Mouse (Mus musculus) limb, embryonic 14.5 days (tissue): ENCODE measurements at regions not wholly inside any gene's neighbourhood (a gene's known extent, or its start where the extent isn't known, plus 50 kb on each side); places are given as distances from the start of the nearest gene placed in this dataset.
A peak's percentile ranks its signal among the peaks of the same experiment; 100 is the strongest.
"Not testable (repeated sequence)": the region's sequence is repeated elsewhere in the genome, so short reads cannot be mapped to it uniquely, and the experiment has no call there.

ENCODE experiments used
- ATAC-seq: fragments of 200-750 bp; cut with Nextera tagmentation; 2 replicates; pipeline ENCODE4 v1.8.0; 2017; ENCODE audit warnings: low read depth, moderate number of reproducible peaks, moderate TSS enrichment; ENCODE audit not compliant: low FRiP score
- DNase-seq: peaks from one replicate; pipeline ENCODE4 v3.0.0-alpha.2; 2015; ENCODE audit warnings: low spot score
- H3K27ac ChIP-seq: fragments of 300-500 bp; sonication (generic); replicated peaks from 2 replicates; pipeline ENCODE4 v1.5.1; 2014; ENCODE audit warnings: low read depth, mild to moderate bottlenecking, low read length, moderate library complexity, mixed read lengths
- H3K27me3 ChIP-seq: fragments of 300-500 bp; sonication (generic); 2 replicates; pipeline ENCODE4 v1.6.1; 2014; ENCODE audit warnings: low read length, mixed read lengths; ENCODE audit not compliant: control insufficient read depth, insufficient read depth
- H3K36me3 ChIP-seq: fragments of 300-500 bp; sonication (generic); 2 replicates; pipeline ENCODE4 v1.6.1; 2014; ENCODE audit warnings: mild to moderate bottlenecking, low read length, moderate library complexity, mixed read lengths; ENCODE audit not compliant: control insufficient read depth, insufficient read depth
- H3K4me1 ChIP-seq: fragments of 300-500 bp; sonication (generic); 2 replicates; pipeline ENCODE4 v1.6.1; 2014; ENCODE audit warnings: antibody characterized with exemption, low read length, mixed read lengths; ENCODE audit not compliant: control insufficient read depth, insufficient read depth
- H3K4me2 ChIP-seq: fragments of 300-500 bp; sonication (generic); replicated peaks from 2 replicates; pipeline ENCODE4 v1.6.1; 2014; ENCODE audit warnings: low read depth, mild to moderate bottlenecking, low read length, moderate library complexity; ENCODE audit not compliant: severe bottlenecking
- H3K4me3 ChIP-seq: fragments of 300-500 bp; sonication (generic); replicated peaks from 2 replicates; pipeline ENCODE4 v1.5.1; 2014; ENCODE audit warnings: low read length
- H3K9ac ChIP-seq: fragments of 300-500 bp; sonication (generic); 2 replicates; pipeline ENCODE4 v1.6.1; 2014; ENCODE audit warnings: mild to moderate bottlenecking, low read depth, low read length, moderate library complexity; ENCODE audit not compliant: severe bottlenecking
- H3K9me3 ChIP-seq: fragments of 300-500 bp; sonication (generic); 2 replicates; pipeline ENCODE4 v1.6.1; 2016; ENCODE audit warnings: low read length; ENCODE audit not compliant: control insufficient read depth
- POLR2A ChIP-seq: fragments of 200-500 bp; IDR thresholded peaks from 2 replicates; pipeline ENCODE4 v1.8.0; 2012; ENCODE audit warnings: inconsistent platforms, mild to moderate bottlenecking, moderate library complexity, borderline replicate concordance; ENCODE audit not compliant: insufficient read depth, insufficient read length; ENCODE audit errors: extremely low read depth
- WGBS: fragments of 180-500 bp; shearing (Covaris S2); extraction: QIAGEN DNeasy Blood & Tissue Kit; methylation state at CpG from one replicate; pipeline ENCODE4 v1.1.7; 2014; 5-methylcytosine and 5-hydroxymethylcytosine counted together

- Histone ChIP-seq H3K9ac (no peak overlapping the region), H3K4me3 (no peak overlapping the region), H3K9me3 (no peaks in the 10 kb centered on the region), H3K4me2 (no peak overlapping the region), H3K4me1 (0 out of 2 replicates have a peak, but pooled peaks cover 5% of the 10 kb centered on the region), H3K27me3 (no peaks in the 10 kb centered on the region), H3K27ac (no peak overlapping the region), H3K36me3 (no peaks in the 10 kb centered on the region)
- TF ChIP-seq POLR2A = no peak
- 41% methylated on average over 8 of the region's 8 CpGs for WGBS
- DNase-seq = no peak
- ATAC-seq = peak; percentile 26; the same call in 1 of the 2 replicates
Measured at GRCm38 (mm10) chr16:12807351-12807871, 302.1 kb upstream of the Ercc4 start.

GRCm38 (mm10) chr16:12811088-12811487 lies 298.4 kb upstream of the Ercc4 start:
- Histone ChIP-seq H3K4me2 (no peak overlapping the region), H3K9ac (no peak overlapping the region), H3K4me3 (no peak overlapping the region), H3K9me3 (no peaks in the 10 kb centered on the region), H3K27me3 (no peaks in the 10 kb centered on the region), H3K4me1 (0 out of 2 replicates have a peak, but pooled peaks cover 5% of the 10 kb centered on the region), H3K27ac (no peak overlapping the region), H3K36me3 (no peaks in the 10 kb centered on the region)
- no peak for DNase-seq
- TF ChIP-seq POLR2A = no peak
- no peak for ATAC-seq
- 29% methylated on average over 2 of the region's 2 CpGs for WGBS

DNA sequence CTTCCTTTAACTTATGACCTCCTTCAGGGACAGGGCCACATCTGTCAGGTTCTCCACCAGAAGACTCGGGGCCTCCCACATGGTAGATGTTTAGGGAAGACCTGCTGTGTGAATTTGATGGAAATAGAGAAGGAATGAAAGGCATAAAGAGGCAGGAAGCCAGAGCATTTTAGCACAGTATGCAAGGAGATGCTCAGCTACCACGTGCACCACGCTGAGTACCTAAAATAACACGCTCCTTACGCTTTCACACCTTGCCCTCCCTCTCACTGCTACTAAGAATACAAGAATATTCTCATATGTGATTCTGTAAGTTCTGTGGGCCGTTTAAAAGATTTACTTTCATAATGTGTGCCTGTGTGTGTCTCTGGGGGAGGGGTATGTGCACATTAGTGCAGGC lies 284.8 kb upstream of the Ercc4 start:
- 70% methylated on average over 6 of the region's 6 CpGs for WGBS
- H3K9ac ChIP-seq = no peak overlapping the region
- H3K27me3 ChIP-seq = no peaks in the 10 kb centered on the region
- H3K36me3 ChIP-seq = no peaks in the 10 kb centered on the region
- no peaks in the 10 kb centered on the region for H3K9me3 ChIP-seq
- no peak overlapping the region for H3K4me3 ChIP-seq
- H3K4me2 ChIP-seq = no peak overlapping the region
- ATAC-seq = no peak
- H3K4me1 ChIP-seq = no peaks in the 10 kb centered on the region
- TF ChIP-seq POLR2A = no peak
- no peak overlapping the region for H3K27ac ChIP-seq
- no peak for DNase-seq

DNA sequence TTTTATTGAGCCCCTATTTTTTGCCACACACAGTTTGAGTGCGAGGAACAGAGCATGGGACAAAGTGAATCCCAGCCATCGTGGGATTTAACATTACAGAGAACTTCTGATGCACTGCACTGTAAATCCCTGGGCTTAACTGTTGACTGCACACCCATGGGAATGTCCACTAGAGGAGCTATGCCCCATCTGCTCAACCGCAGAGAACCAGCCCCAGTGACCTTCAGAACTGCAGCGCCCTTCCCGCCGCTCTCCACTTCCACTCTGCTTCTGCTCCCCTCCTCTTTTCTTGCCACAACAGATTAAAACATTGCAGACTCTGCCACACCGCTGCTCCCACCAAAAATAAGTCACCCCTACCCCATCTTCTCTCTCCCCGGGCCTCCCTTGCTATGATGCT lies 283.3 kb upstream of the Ercc4 start:
- ATAC-seq (no peak), DNase-seq (no peak)
- WGBS = 45% methylated on average over 8 of the region's 8 CpGs
- Histone ChIP-seq H3K4me1 (no peaks in the 10 kb centered on the region), H3K9ac (no peak overlapping the region), H3K27ac (no peak overlapping the region), H3K9me3 (no peaks in the 10 kb centered on the region), H3K36me3 (no peaks in the 10 kb centered on the region), H3K4me2 (no peak overlapping the region), H3K27me3 (no peaks in the 10 kb centered on the region), H3K4me3 (no peak overlapping the region)
- TF ChIP-seq POLR2A = no peak

DNA sequence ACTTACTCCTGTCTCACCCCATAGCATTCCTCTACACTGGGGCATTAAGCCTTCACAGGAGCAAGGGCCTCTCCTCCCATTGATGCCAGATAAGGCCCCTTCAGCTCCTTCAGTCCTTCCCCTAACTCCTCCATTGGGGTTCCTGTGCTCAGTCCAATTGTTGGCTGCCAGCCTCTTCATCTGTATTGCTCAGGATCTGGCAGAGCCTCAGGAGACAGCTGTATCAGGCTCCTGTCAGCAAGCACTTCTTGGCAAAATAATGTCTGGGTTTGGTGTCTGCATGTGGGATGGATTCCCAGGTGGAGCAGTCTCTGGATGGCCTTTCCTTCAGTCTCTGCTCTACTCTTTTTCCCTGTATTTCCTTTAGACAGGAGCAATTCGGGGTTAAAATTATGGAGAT lies 278.2 kb upstream of the Ercc4 start:
- 67% methylated on average over 1 of the region's 1 CpGs for WGBS
- not testable (repeated sequence) for ATAC-seq, H3K4me3 ChIP-seq, DNase-seq, H3K9ac ChIP-seq, H3K4me2 ChIP-seq, H3K9me3 ChIP-seq, H3K4me1 ChIP-seq, H3K27me3 ChIP-seq, H3K36me3 ChIP-seq, H3K27ac ChIP-seq

DNA sequence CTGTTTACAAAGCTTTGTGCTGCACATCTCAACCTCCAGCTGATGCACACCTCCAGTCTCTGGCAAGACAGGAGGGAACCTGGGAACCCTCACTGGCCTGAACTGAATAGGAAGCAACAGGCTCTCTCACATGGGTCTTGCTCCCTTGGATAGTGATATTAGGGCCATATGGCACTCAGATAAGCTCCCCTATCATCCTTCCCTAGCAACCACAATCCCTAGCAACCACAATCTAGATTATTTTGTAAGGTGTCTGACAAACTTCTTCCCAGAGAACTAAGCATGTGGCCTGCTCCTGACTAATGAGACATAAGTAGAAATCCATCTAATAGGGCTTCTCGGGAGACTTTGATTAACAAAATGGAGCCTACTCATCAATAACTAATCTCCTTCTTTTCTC lies 253.1 kb upstream of the Ercc4 start:
- Histone ChIP-seq H3K4me1 (no peaks in the 10 kb centered on the region), H3K4me2 (no peak overlapping the region), H3K36me3 (no peaks in the 10 kb centered on the region), H3K27ac (no peak overlapping the region), H3K27me3 (no peaks in the 10 kb centered on the region), H3K9ac (no peak overlapping the region), H3K4me3 (no peak overlapping the region), H3K9me3 (no peaks in the 10 kb centered on the region)
- TF ChIP-seq POLR2A = no peak
- DNase-seq (no peak), ATAC-seq (no peak)
- 84% methylated on average over 1 of the region's 1 CpGs for WGBS
